Mouse (Mus musculus) cortical plate, adult 2 months (tissue): ENCODE results near the gene Igfbp3.

Source experiments
- CTCF ChIP-seq: fragments of 200-500 bp; IDR thresholded peaks from 2 replicates; pipeline ENCODE4 v1.5.1; 2011; ENCODE audit warnings: mild to moderate bottlenecking, control low read depth, low read length; ENCODE audit not compliant: insufficient read depth; ENCODE audit errors: extremely low read depth
- POLR2A ChIP-seq: fragments of 200-500 bp; IDR thresholded peaks from 2 replicates; pipeline ENCODE4 v1.6.1; 2011; ENCODE audit warnings: mild to moderate bottlenecking, low read length, control low read depth; ENCODE audit not compliant: insufficient read depth; ENCODE audit errors: extremely low read depth

GRCm38 (mm10) chr11:7214761-7215160 is 1.0 kb upstream of the Igfbp3 start:
- TF ChIP-seq CTCF (peak; percentile 81), POLR2A (no peak)
